Mouse (Mus musculus): Measurements from ENCODE around the gene Ttc9c. TPM values are rescaled to one million over a fixed set of nuclear protein-coding genes. Genes with fewer than 3 reads are reported as not detected.

Gene Ttc9c
- polyA plus RNA-seq, 2 experiments: 16.9 to 17.1 TPM

- no peaks in the 10 kb centered on the region for H3K27me3 ChIP-seq (ENCODE audit: control insufficient read depth, insufficient read depth, low read length)
- peaks cover 14 to 16% of the 10 kb centered on the region in 2 experiments for H3K4me1 ChIP-seq (replicated peaks; ENCODE audit: control insufficient read depth in 2 of 2, insufficient read depth in 2 of 2, low read length in 1 of 2)
- TF ChIP-seq CTCF (IDR thresholded peaks at IDR 0.05; ENCODE audit: low read depth) (no peak), EP300 (IDR thresholded peaks at IDR 0.05; ENCODE audit: low read depth) (peak; percentile 17; the same call in 1 of the 2 replicates)
- H3K9me3 ChIP-seq (ENCODE audit: control insufficient read depth, low read length): no peaks in the 10 kb centered on the region
- peak; percentile 82 to 86 (median 85) for DNase-seq (ENCODE audit: low read depth in 3 of 3, low spot score in 3 of 3)
- peak within 1 kb of the TSS; percentile 59 for H3K27ac ChIP-seq
- peaks cover 18% of the 10 kb centered on the region for H3K36me3 ChIP-seq (replicated peaks; ENCODE audit: control insufficient read depth, insufficient read depth, low read depth)
- under 1% methylated on average over 25 of the region's 25 CpGs for WGBS (ENCODE audit: insufficient replicate concordance)
- H3K4me3 ChIP-seq (ENCODE audit: insufficient read depth in 1 of 2, low read depth in 2 of 2, low read length in 2 of 2): peak within 1 kb of the TSS; percentile 74 to 98
- ATAC-seq (ENCODE audit: insufficient read depth): peak; percentile 55
- H3K4me2 ChIP-seq (ENCODE audit: low read depth): peak within 1 kb of the TSS; percentile 87
- H3K9ac ChIP-seq (replicated peaks): peak within 1 kb of the TSS; percentile 68
These were observed 20.7 kb downstream of the Ttc9c start, which contains the start of gene Polr2g for GRCm38 (mm10) chr19:8798264-8798946. Gene Polr2g, minus strand, starts transcription at chr19:8798577.

- Histone ChIP-seq H3K4me2 (ENCODE audit: low read depth) (no peak overlapping the region), H3K36me3 (replicated peaks; ENCODE audit: control insufficient read depth, insufficient read depth, low read depth) (peaks cover 24% of the 10 kb centered on the region), H3K9me3 (ENCODE audit: control insufficient read depth, low read length) (no peaks in the 10 kb centered on the region), H3K27me3 (ENCODE audit: control insufficient read depth, insufficient read depth, low read length) (no peaks in the 10 kb centered on the region), H3K4me3 (ENCODE audit: insufficient read depth in 1 of 2, low read depth in 2 of 2, low read length in 2 of 2) (no peak overlapping the region), H3K4me1 (replicated peaks; ENCODE audit: control insufficient read depth in 2 of 2, insufficient read depth in 2 of 2, low read length in 1 of 2) (peaks cover 4 to 6% of the 10 kb centered on the region in 2 experiments; a peak in 3 of 4 replicates), H3K27ac (no peak overlapping the region), H3K9ac (replicated peaks) (no peak overlapping the region)
- 60% methylated on average over 7 of the region's 7 CpGs for WGBS (ENCODE audit: insufficient replicate concordance)
- TF ChIP-seq CTCF (IDR thresholded peaks at IDR 0.05; ENCODE audit: low read depth) (no peak), EP300 (IDR thresholded peaks at IDR 0.05; ENCODE audit: low read depth) (no peak)
- DNase-seq (ENCODE audit: low read depth in 3 of 3, low spot score in 3 of 3) (no peak), ATAC-seq (ENCODE audit: insufficient read depth) (no peak)
These were observed 29.0 kb downstream of the Ttc9c start for GRCm38 (mm10) chr19:8790171-8790570.

DNA sequence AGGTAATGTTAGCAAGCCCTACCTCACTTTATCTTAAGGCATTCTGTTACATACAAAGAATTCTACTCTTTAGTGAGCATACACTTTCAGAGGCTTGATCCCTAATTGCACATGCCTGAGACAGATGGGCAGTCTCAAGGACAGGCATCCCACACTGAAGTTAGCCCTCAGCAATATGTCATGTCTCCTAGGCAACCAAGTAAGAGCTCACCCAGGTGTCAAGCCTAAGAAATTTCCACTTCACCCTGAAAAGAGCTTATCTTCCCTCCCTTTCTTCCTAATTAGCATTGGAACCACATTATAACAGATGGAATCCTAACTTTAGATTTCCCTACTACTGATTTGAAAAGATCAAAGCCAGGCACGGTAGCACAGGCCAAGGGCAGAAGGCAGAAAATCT is 30.0 kb downstream of the Ttc9c start:
- H3K27me3 ChIP-seq (ENCODE audit: control insufficient read depth, insufficient read depth, low read length): no peaks in the 10 kb centered on the region
- WGBS (ENCODE audit: insufficient replicate concordance): 69% methylated on average over 1 of the region's 1 CpGs
- H3K4me1 ChIP-seq (replicated peaks; ENCODE audit: control insufficient read depth in 2 of 2, insufficient read depth in 2 of 2, low read length in 1 of 2): peaks cover 8% of the 10 kb centered on the region in 2 experiments
- H3K9ac ChIP-seq (replicated peaks): no peak overlapping the region
- ATAC-seq (ENCODE audit: insufficient read depth): no peak
- no peaks in the 10 kb centered on the region for H3K9me3 ChIP-seq (ENCODE audit: control insufficient read depth, low read length)
- H3K27ac ChIP-seq: no peak overlapping the region
- no peak overlapping the region for H3K4me3 ChIP-seq (ENCODE audit: insufficient read depth in 1 of 2, low read depth in 2 of 2, low read length in 2 of 2)
- DNase-seq (ENCODE audit: low read depth in 3 of 3, low spot score in 3 of 3): no peak
- TF ChIP-seq EP300 (IDR thresholded peaks at IDR 0.05; ENCODE audit: low read depth) (no peak), CTCF (IDR thresholded peaks at IDR 0.05; ENCODE audit: low read depth) (no peak)
- H3K4me2 ChIP-seq (ENCODE audit: low read depth): no peak overlapping the region
- peaks cover 16% of the 10 kb centered on the region for H3K36me3 ChIP-seq (replicated peaks; ENCODE audit: control insufficient read depth, insufficient read depth, low read depth)

DNA sequence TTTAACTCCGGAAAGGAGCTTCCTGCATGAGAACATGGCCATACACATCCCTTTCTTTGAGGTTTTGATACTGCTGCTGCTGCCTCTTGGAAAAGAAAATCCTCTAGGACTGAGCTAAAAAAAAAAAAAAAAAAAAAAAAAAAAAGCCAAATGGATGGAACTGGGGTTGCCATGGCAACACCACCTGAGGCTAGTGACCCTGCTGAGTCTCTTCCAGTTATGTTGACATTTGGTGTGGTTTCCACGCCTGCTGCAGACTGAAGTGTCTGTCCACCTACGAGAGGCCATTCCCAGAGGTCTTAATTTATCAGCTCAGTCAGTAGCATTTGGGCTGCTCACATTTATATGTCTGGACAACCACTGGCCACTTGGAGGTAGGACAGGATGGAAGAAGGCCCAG is 30.6 kb downstream of the Ttc9c start:
- TF ChIP-seq EP300 (IDR thresholded peaks at IDR 0.05; ENCODE audit: low read depth) (no peak), CTCF (IDR thresholded peaks at IDR 0.05; ENCODE audit: low read depth) (no peak)
- no peak overlapping the region for H3K4me3 ChIP-seq (ENCODE audit: insufficient read depth in 1 of 2, low read depth in 2 of 2, low read length in 2 of 2)
- H3K27ac ChIP-seq: no peak overlapping the region
- ATAC-seq (ENCODE audit: insufficient read depth) (no peak), DNase-seq (ENCODE audit: low read depth in 3 of 3, low spot score in 3 of 3) (no peak)
- no peaks in the 10 kb centered on the region for H3K9me3 ChIP-seq (ENCODE audit: control insufficient read depth, low read length)
- peaks cover 8% of the 10 kb centered on the region in 2 experiments for H3K4me1 ChIP-seq (replicated peaks; ENCODE audit: control insufficient read depth in 2 of 2, insufficient read depth in 2 of 2, low read length in 1 of 2)
- no peak overlapping the region for H3K4me2 ChIP-seq (ENCODE audit: low read depth)
- H3K36me3 ChIP-seq (replicated peaks; ENCODE audit: control insufficient read depth, insufficient read depth, low read depth): peaks cover 9% of the 10 kb centered on the region
- WGBS (ENCODE audit: insufficient replicate concordance): 46% methylated on average over 3 of the region's 3 CpGs
- no peak overlapping the region for H3K9ac ChIP-seq (replicated peaks)
- H3K27me3 ChIP-seq (ENCODE audit: control insufficient read depth, insufficient read depth, low read length): no peaks in the 10 kb centered on the region

GRCm38 (mm10) chr19:8786008-8786781 is 32.9 kb downstream of the Ttc9c start, which contains the start of gene Taf6l:
Gene Taf6l, minus strand, starts transcription at chr19:8786417.
- Histone ChIP-seq H3K36me3 (replicated peaks; ENCODE audit: control insufficient read depth, insufficient read depth, low read depth) (no peaks in the 10 kb centered on the region), H3K9ac (replicated peaks) (peak within 1 kb of the TSS; percentile 85), H3K4me3 (ENCODE audit: insufficient read depth in 1 of 2, low read depth in 2 of 2, low read length in 2 of 2) (peak within 1 kb of the TSS; percentile 79 to 80), H3K4me1 (replicated peaks; ENCODE audit: control insufficient read depth in 2 of 2, insufficient read depth in 2 of 2, low read length in 1 of 2) (peaks cover 8% of the 10 kb centered on the region in 2 experiments), H3K27ac (peak within 1 kb of the TSS; percentile 69), H3K27me3 (ENCODE audit: control insufficient read depth, insufficient read depth, low read length) (no peaks in the 10 kb centered on the region), H3K4me2 (ENCODE audit: low read depth) (peak within 1 kb of the TSS; percentile 84), H3K9me3 (ENCODE audit: control insufficient read depth, low read length) (no peaks in the 10 kb centered on the region)
- peak; percentile 51 for TF ChIP-seq CTCF (IDR thresholded peaks at IDR 0.05; ENCODE audit: low read depth)
- no peak for TF ChIP-seq EP300 (IDR thresholded peaks at IDR 0.05; ENCODE audit: low read depth)
- ATAC-seq (ENCODE audit: insufficient read depth) (peak; percentile 99), DNase-seq (ENCODE audit: low read depth in 3 of 3, low spot score in 3 of 3) (peak; percentile 96 to 97 (median 96))
- WGBS (ENCODE audit: insufficient replicate concordance): under 1% methylated on average over 32 of the region's 32 CpGs
